Mouse (Mus musculus) neutrophil, adult 5-6 weeks (primary cell): ENCODE data around the gene Rnf212b. TPM values are rescaled to one million over a fixed set of nuclear protein-coding genes. Genes with fewer than 3 reads are reported as not detected.

Source experiments
- ATAC-seq: fragments of 151-379, 151-347 bp; 2 replicates; pipeline ENCODE4 v1.8.0; 2017; ENCODE audit warnings: mild to moderate bottlenecking, moderate TSS enrichment; ENCODE audit not compliant: insufficient number of reproducible peaks, poor library complexity, low FRiP score, severe bottlenecking; ENCODE audit errors: extremely low read depth
- total RNA-seq: library from RNA; stranded (forward); fragments of 200-1000 nt; gene quantifications from 2 replicates; pipeline ENCODE4 v1.2.3, GENCODE M21; 2017

Gene Rnf212b
- total RNA-seq, 1 experiment from 2014 or later = not detected

DNA sequence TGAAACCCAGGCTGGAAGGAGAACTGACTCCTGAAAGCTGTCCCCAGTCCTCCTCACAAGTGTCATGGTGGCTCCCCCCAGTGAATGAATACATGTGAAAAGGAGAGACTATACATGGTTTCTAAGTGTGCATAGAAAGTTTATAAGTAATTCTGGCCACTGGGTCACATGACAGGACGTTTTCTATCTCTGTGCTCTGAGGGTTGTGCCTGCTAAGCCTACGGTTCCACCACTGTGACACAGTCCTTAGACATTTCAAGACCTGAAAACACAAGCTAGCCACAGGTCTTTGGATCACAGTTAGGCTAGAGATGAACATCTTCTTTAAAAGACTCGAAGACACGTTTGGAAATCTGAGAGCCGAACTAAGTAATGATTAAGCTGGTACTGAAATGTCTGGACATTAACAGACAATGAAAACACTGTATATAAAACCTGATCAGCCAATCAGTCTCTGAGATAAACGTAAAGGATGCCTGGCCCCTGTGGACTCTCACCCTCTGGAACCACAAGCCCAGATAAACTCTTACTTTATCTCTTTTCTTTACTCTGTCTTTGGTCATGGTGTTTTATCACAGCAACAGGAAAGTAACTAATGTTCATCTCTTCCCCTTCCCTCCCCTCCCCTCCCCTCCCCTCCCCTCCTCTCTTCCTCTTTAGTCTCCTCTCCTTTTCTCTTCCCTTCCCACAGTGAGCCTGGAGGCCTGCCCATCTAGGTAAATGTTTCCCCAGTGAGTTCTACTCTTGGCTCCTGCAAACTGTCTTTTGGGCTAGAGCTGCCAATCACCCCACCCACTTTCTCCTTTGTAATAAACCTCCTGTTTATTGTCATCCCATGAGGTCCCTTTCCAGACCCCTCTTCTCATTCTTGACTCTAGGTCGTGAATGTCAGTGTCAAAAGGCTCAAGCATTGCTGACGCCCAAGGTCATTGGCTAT, 19.8 kb upstream of the Rnf212b start:
- no peak for ATAC-seq

GRCm38 (mm10) chr14:54795901-54796300, 18.0 kb upstream of the Rnf212b start:
- no peak for ATAC-seq

GRCm38 (mm10) chr14:54796760-54797159, 17.2 kb upstream of the Rnf212b start:
- no peak for ATAC-seq

GRCm38 (mm10) chr14:54799686-54800085, 14.3 kb upstream of the Rnf212b start:
- ATAC-seq = no peak

- ATAC-seq = no peak
These were observed 11.5 kb upstream of the Rnf212b start for GRCm38 (mm10) chr14:54802428-54802827.

- ATAC-seq = no peak
These were observed 7.8 kb upstream of the Rnf212b start for GRCm38 (mm10) chr14:54806124-54806523.

DNA sequence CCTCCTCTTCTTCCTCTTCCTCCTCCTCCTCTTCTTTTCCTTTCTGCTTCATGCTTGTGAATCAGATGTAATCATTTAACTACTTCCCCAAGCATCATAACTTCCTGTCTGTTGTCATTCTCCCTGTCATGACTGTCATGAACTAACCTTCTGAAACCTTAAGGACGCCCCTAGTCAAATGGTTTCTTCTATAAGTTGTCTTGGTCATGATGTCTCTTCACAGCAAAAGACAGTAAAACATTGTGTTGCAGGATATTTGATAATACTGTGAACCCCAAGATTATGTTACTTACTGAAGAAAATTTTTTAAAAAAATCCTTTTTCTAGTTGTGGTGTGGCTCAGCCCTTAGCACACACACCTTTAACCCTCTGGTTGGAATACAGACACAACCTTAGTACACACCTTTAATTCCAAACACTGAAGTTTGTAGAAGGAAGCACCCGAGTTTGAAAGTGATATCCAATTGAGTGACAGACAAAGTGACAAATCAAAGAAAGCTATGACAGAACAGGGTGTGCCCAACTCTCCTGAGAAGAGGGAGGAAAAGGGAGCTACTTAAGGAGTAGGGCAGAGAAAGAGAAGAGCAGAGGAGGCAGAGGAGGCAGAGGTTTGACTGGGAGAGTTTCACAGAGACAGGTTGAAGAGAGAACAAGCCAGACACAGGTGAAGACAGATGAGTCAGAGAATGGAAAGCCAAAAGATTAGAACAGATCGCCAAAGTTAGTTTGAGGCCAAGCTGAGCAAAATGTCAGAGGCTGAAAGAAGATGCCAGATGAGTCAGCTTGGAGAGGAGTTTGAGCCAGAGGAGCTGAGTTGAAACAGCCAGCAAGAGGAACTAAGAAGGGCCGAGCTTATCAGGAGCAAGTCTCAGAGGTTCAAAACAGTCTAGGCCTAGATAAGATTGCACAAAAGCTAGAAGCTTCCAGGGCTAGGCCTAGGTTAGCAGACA, 4.9 kb upstream of the Rnf212b start:
- no peak for ATAC-seq

GRCm38 (mm10) chr14:54809668-54810033, 4.3 kb upstream of the Rnf212b start:
- ATAC-seq = no peak

DNA sequence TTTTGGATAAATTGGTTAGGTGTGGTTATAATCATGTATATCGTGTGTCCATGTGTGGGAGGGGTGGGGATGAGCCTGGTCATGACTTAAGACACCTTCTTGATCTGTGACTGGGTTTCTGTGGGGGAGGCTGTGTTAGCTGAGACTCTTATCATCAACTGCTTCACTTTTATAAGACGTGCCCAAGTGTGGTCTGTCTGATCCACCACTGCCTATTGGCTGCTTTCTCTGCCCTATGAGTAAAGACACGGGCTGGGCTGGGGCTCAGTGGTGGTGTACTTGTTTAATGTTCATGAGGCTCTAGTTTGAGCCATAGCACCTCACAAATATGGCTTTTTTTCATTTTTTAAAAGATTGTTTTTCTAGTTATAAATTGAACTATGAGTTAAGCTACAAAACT, 1.8 kb downstream of the Rnf212b start:
- no peak for ATAC-seq

DNA sequence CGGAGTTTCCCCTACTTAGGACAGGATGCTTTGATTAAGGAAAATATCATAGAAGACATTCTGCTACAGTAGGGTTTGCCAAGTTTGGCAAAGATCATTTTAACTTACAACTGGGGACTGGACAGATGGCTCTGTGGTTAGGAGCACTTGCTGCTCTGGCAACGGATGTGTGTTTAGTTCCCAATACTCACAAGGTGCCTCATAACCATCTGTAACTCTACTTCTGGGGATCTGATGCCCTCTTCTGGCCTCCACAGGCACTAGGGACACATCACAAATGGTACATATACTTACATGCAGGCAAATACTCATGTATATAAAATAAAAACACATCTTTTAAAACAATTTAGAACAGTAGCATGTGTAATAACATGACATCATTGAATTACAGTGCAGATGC, 3.9 kb downstream of the Rnf212b start:
- no peak for ATAC-seq

- no peak for ATAC-seq
These were observed 8.4 kb downstream of the Rnf212b start for GRCm38 (mm10) chr14:54822301-54822700.

GRCm38 (mm10) chr14:54823716-54824115, 9.8 kb downstream of the Rnf212b start:
- ATAC-seq = no peak

DNA sequence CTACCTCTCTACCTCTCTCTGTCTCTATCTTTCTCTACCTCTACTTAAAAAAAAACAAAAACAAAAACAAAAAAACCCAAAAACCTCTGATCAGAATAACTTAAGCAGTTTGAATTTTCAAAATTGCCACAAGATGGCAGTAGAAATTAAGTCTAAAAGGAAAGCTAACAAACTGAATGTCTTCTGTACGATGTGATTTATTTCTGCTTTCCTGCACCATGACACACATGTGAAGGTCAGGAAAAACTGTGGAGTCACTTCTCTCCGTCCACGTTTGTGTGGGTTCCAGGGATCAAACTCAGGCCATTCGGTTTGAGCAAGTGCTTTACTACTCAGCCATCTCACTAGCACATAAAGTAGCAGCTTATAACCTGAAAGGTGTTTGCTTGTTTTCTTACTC, 29.5 kb downstream of the Rnf212b start:
- ATAC-seq = no peak

DNA sequence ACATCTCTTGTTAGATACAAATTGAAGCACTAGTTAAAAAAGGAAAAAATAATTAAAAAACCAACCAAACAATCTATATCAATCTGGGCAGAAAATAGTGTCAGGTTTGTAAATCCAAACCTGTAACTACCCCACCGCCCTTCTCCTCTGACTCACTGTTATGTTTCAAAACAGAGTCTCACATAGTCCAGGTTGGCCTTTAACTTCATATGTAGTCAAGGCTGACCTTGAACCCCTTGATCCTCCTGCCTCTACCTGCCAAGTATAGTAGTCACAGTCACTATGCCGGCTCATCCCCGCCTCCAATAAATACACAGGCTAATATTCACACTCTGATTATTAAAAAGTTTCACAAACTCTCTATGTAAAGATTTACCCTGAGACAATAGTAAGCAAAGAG, 41.8 kb downstream of the Rnf212b start:
- no peak for ATAC-seq

GRCm38 (mm10) chr14:54856703-54857102, 42.8 kb downstream of the Rnf212b start:
- ATAC-seq = no peak

- ATAC-seq = no peak
These were observed 44.0 kb downstream of the Rnf212b start for GRCm38 (mm10) chr14:54857891-54858290.

DNA sequence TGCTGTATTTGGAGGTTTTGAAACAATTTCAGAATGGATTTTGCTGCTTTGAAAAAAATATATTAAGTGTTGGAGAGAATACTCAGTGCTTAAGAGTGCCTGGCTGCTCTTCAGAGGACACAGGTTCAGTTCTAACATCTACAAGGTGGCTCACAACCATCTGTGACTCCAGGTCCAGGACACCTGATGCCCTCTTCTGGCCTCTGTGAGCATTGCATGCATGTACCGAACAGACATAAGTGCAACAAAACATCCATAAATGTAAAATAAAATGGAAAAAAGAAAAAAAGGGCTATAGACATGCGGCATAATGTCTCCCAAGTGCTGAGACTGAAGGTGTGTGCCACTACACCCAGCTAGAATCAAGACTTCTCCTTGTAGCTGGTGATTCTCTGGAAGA, 46.6 kb downstream of the Rnf212b start:
- ATAC-seq = peak; percentile 39; the same call in 1 of the 2 replicates

- ATAC-seq = peak; percentile 98
These were observed 49.8 kb downstream of the Rnf212b start for GRCm38 (mm10) chr14:54863501-54864312.
